Mouse (Mus musculus) urinary bladder, adult 18-20 months (tissue): ENCODE results near the gene Avp.
A peak's percentile ranks its signal among the peaks of the same experiment; 100 is the strongest.

Experiments used
- DNase-seq, 2 experiments: peaks; one replicate each; pipeline ENCODE4 v3.0.0; 2022; ENCODE audit warnings: low spot score in 2 of 2, mixed read lengths in 2 of 2

The Avp gene

DNA sequence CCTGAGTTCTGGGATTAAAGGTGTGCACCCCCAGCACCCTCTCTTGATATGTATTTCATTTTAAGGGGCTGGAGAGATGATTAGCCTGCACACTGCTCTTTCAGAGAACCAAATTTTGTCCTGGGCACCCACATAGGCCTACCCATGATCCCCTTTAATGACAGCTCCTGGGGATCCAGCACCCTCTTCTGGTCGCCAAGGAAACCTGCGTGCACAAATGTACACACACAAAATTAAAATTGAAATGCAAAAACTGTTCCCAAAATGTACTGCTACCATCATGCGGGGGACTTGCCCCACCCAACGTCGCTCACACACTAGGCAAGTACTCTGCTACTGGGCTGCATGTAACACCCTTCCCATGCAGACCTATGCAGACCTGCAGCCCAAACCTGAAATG is 7.4 kb downstream of the Avp start:
- no peak for DNase-seq

DNA sequence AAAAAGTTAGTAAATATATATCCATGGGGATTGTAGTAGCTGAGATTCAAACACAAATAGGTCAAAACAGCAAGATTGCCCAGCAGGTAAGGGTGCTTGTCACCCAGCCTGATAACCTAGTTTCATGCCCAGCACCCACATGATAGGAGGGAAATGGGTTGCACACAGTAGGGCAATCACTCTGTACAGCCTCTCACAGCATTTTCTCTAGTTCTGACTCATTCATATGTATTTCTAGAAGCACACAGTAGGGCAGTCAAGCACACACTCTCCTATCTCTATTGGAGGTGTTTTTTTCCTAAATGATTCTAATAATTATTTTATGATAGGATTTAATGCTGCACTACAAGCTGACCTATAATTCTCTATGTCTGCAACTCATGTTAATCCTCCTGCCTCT is 12.4 kb downstream of the Avp start:
- no peak for DNase-seq

DNA sequence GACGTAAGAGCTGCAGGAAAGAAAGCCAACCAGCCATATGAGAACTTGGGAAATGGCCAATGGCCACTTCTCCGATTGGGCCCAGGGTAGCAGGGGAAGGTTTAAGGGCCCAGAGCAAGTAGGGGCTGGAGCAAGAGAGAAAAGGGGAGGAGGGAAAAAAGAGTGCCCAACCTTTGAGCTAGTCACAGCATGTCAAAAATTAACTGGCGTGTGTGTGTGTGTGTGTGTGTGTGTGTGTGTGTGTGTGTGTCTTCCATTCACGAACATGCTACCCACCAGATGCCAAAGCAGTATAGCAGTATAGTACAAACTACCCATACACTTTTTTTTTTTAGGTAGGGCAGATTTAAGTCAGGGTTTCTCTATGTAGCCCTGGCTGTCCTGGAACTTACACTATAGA is 13.4 kb downstream of the Avp start:
- no peak for DNase-seq

DNA sequence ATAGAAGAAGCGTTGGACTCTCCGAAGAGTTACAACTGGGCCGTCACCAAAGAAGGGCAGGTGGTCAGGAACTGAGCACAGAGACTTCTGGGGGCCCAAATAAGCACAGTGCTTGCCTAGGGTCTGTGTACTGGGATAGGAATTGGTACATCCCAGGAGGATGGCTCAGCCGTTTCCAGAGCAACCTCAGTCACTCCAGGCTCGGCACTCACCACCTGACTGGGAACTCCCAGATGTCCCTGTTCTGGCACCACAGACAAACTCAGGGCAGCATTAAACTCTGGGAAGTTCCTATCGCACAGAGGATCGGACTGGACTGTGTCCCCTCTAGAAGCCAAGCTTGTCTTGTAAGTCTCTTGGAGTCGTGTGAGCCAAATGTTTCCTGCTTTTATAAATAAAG is 17.4 kb downstream of the Avp start:
- DNase-seq, result no peak

DNA sequence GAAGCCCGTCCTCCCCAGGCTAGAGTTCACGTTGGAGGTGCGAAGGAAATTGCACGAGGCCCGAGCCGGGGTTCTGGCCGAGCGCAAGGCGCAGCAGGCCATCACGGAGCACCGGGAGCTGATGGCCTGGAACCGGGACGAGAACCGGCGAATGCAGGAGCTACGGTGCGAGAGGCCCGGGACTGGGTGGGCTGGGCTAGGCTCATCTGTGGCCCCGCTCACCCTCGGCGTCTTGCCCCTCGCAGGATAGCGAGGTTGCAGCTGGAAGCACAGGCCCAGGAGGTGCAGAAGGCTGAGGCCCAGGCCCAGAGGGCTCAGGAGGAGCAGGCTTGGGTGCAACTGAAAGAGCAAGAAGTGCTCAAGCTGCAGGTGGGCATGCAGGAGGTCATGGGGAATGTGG is 18.3 kb downstream of the Avp start:
- DNase-seq, result peak in 1 of 2 experiments; percentile 7

DNA sequence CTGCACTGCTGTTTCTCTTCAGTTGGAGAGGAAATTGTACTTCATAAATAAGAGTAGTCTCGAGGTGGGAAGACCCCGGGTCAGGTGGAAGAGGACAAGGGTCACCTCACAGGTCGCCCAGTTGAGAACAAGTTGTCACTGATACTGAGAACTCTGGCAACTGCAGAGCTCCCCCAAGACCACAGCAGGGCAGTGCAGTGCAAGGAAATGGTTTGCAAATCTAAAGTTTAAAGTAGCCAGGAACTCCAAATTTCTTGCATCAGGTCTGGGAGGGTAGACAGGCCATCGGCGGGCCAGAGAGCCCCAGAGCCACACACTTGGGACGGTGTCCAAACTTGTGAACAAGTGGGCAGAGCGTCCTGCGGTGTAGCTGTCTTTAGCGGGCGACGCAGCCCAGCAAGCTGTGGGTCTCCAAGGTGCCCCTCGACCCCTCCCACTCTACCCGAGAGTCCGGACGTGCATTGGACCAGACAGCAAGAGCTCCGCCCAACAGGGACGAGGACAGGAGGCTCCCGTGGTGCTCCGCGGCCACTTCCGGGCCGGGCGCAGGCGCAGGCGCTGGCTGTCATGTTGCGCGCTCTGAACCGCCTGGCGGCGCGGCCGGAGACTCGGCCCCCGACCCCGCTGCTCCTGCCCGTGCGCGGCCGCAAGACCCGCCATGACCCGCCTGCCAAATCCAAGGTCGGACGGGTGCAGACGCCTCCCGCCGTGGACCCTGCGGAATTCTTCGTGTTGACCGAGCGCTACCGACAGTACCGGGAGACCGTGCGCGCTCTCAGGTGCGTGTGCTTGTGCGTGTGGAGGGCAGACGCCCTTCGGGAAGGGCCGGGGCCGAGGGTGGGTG is 18.9 kb downstream of the Avp start, which contains the start of gene Mrps26:
TSS of gene Mrps26 (plus strand) at position 531 of the 844 bp plus-strand sequence.
- DNase-seq, result peak; percentile 79 to 90

DNA sequence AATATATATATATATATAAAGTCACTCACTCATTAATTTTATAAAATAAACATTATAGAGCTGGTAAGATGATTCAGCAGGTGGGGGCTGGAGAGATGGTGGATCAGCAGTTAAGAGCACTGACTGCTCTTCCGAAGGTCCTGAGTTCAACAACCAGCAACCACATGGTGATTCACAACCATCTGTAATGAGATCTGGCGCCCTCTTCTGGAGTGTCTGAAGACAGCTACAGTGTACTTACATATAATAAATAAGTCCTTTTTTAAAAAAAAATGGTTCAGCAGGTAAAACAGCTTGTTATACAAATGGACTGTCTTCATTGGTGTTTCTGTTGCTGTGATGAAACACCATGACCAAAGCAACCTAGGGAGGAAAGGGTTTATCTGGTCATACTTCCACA is 24.3 kb downstream of the Avp start:
- no peak for DNase-seq

DNA sequence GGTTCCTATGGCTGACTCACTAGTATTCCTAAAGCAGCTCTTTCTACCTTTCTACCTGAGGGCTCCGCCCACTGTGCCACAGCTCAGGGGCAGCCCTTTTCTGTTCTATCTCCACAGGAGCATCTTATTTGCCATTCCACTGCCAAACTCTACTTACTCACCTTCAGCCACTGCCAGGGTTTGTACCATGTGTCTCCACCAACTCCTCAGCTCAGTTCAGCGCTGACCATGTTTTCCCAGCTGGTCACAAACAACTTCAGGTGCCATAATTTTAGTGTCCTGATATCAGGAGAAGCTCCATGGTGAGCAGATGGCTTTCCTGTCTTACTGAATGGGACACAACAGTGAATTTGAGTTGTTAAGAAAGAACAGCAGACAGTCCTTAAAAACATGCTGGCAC is 24.9 kb downstream of the Avp start:
- no peak for DNase-seq

DNA sequence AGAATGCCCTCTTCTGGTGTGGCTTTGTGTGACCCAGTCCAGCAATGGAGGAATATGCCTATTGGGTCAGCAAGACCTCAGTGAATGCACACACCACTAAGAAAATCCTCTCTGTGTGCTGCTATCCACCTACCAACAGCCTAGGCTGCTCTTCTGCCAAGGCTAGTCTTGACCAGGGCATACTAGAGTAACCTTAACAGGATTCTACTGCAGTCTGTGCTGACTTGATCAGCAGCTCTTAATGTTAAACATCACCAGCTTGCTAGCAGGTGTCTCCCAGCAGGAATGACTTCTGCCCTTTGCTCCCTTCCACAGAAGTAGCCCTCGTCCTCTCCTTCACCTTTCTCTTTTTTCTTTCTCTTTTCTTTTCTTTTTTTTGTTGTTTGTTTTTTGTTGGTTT is 26.1 kb downstream of the Avp start:
- no peak for DNase-seq

DNA sequence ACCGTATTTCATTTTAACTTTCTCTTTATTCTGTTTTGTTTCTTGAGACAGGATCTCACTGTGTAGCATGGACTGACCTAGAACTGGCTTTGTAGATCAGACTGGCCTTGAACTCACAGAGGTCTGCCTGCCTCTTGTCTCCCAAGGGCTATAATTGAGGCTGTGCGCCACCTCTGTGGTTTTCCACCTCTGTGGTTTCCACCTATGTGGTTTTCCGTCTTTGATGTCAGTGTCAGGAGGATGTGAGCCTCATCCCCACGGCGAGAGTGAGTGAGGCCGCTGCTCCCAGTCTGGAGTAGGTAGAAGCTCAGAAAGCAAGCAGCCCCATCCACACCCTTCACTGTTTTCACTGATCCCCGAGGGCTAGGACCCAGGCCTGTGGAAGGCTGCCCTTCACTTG is 27.5 kb downstream of the Avp start:
- DNase-seq, result no peak

DNA sequence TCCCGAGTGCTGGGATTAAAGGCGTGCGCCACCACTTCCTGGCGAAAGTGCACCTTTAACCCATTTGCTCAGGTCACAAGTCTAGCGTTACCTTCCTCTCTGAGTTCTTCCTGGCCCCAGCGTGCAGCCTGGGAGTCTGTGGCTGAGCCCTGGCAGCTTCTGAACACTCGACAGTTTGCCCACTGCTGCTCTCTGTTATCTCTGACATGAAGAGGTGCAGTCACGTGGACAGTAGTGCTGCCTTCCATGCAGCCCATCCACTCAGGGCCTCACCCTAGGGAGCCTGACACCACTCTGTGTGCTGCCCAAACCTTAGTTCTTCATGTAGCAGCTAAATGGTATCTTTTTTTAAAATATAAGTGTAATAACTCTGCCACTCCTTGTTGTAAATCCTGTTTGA is 35.4 kb downstream of the Avp start:
- no peak for DNase-seq

DNA sequence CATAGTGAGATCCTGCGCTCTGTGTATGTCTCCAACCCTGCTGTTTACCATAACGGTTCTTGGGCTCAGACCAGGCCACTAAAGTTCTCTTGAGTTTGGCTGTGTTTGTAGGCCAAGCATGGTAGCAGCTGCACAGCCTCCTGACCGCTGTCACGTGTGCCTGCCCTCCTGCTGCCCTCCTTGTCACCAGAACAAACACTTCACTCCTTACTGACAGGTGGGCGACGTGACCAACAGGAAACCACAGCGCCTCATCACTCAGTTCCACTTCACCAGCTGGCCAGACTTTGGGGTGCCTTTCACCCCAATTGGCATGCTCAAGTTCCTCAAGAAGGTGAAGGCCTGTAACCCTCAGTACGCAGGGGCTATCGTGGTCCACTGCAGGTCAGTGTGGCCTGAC is 42.1 kb downstream of the Avp start:
- DNase-seq, result no peak

DNA sequence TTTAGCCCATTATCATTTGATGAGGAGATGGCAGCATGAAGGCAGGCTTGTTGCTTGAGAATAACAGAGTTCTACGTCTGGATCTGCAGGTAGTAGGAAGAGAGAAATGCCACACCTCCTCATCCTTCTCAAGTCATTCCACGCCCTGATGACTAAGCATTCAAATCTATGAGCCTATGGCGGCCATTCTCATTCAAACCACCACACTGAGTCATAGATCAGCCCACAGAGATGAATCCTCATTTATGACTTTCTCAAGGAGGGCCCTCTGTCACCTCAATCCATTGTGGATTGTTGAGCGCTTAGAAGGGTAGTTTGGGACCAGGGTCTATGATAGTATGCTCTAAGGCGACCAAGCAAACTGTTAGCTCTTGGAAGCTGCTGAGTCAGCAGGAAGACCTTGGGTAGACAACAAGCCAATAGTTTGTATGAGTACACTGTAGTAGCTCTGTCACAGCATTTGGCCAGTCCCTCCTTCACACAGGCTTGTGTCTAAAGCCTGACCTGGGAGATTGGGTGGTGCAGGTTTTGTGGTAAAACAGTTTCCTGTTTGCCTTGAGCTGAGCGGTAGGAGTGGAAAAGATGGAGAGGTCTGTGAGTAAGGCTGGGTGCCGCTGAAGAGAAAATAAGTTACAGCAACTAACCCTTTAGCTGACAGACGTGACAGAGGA is 43.3 kb downstream of the Avp start:
- no peak for DNase-seq

DNA sequence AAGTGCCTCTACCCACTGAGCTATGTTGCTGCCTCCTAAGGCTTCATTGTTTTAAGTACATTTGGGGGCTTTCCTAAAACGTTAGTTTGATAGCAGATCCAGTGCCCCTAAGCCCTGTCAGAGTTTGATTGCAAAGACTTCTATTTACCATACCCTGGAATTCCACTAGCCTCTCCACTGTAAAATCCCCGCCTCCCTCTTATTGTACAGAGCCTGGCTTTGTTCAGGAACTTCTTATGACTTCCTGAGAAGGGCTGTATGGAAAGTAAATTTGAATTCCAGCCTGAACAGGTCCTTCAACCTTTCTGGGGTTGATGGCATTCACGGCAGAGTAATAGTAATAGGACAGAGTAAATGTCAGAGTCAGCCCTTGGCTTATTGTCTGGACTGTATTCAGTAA is 45.5 kb downstream of the Avp start:
- DNase-seq, result no peak

DNA sequence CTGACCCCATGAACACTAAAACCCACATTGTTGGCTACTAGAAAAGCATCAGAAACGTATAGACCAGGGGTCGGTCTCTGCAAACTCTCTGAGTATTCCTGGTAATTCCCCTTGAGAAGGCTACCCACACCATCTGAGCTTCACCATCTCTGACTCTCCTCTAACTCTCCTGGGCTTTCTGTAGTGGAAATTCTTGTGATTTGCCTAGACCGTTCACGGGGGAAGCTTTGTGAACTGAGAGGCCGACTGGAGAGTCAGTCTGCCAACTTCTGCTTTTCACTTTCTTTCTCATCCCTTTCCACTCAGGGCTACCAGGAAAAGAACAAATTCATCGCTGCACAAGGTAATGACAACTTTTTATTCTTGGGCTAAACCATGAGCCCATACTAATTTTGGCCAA is 47.3 kb downstream of the Avp start:
- DNase-seq, result no peak

DNA sequence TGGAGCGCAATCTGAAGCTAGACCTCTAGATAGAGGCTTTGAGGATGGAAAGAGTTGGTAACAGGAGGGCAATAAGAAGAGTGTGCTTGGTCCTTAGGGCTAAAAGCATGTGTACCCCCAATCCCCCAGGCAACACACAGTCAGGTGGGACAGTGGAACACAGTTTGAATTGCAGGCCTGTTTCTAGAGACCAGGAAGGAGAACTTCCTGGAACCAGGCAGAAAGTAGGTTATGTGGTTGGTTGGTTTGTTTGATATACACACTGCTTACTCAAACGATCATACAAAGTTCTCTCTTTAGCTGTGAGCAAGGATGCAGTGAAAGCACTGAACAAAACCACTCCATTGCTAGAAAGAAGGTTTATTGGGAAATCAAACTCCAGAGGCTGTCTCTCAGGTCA is 50.2 kb downstream of the Avp start:
- no peak for DNase-seq
